Mouse (Mus musculus): Measurements from ENCODE around the gene Tifab. TPM values are rescaled to one million over a fixed set of nuclear protein-coding genes. Genes with fewer than 3 reads are reported as not detected.

Tifab gene
- total and polyA plus RNA-seq, 3 experiments = 1.9 to 6.7 (median 4.7) TPM

Other genes starting within 250 kb of the Tifab start
- 158 and 162 TPM in 2 replicates for gene H2afy, start 42.5 kb downstream of the Tifab start, total RNA-seq (2012; rRNA removed)
- gene H2afy, start 42.5 kb downstream of the Tifab start, total RNA-seq (2014; rRNA removed) = 148 TPM in 2 replicates
- 153 and 155 TPM in 2 replicates for gene H2afy, start 42.5 kb downstream of the Tifab start, polyA plus RNA-seq (2012; ENCODE audit: insufficient read length, low read depth)
- gene Neurog1, start 73.3 kb upstream of the Tifab start, total RNA-seq (2012; rRNA removed) = not detected in 2 replicates
- gene Neurog1, start 73.3 kb upstream of the Tifab start, total RNA-seq (2014; rRNA removed) = not detected in 2 replicates
- gene Neurog1, start 73.3 kb upstream of the Tifab start, polyA plus RNA-seq (2012; ENCODE audit: insufficient read length, low read depth) = not detected in 2 replicates
- not detected in 2 replicates for gene Cxcl14, start 117.7 kb upstream of the Tifab start, total RNA-seq (2012; rRNA removed)
- gene Cxcl14, start 117.7 kb upstream of the Tifab start, total RNA-seq (2014; rRNA removed) = not detected in 2 replicates
- gene Cxcl14, start 117.7 kb upstream of the Tifab start, polyA plus RNA-seq (2012; ENCODE audit: insufficient read length, low read depth) = not detected in 2 replicates
- not detected in 2 replicates for gene Gm3045, start 247.7 kb upstream of the Tifab start, total RNA-seq (2012; rRNA removed)
- not detected in 2 replicates for gene Gm3045, start 247.7 kb upstream of the Tifab start, total RNA-seq (2014; rRNA removed)
- gene Gm3045, start 247.7 kb upstream of the Tifab start, polyA plus RNA-seq (2012; ENCODE audit: insufficient read length, low read depth) = not detected in 2 replicates

Measured in CH12.LX (cell line).